In the genomic region with DNA sequence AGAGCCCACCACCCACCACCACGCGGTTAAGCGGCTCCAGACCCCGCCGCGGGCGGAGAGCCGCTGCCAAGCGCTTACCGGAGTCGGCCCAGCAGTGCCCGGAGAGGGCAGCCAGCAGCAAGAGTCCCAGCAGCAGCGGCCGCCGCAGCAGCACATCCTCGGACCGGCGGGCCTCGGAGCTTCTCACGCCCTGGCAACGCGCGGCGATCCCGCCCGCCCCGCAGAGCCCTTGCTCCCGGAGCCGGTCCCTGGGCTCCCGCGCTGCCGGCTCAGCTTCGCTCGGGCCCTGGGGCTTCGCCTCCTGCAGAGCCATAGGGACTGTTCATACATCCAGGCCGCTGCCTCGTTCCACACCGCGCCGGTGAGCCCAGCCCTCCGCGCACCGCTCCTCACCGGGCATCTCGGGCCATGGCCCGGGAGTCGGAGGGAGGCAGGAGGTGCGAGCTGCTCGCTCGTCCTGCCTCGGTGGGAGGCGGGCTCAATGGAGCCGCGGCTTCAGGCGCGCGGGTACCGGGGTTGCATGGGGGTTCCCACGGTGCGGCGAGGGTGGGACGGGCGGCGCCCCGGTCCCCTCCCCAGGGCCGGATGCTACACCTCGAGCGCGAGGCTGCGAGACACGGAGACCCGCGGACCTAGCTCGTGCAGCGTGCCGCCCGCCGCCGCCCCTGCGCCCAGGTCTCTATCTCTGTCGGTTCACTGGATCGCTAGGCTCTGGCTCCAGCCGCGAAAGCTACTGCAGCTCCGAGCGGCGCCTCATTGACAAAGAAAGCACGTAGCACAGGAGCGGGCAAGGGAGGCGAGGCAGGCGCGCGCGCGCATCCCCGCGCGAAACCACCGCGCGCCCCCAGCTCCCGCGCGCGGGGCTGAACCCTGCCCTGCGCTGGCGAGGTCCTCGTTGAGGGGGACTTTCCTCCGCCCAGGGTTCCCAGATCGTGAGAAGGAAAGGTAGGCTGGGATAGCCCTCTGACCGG, we compare ENCODE assay signal across 8 mouse cellular contexts. TPM values are rescaled to one million over a fixed set of nuclear protein-coding genes. Genes with fewer than 3 reads are reported as not detected.
A peak's percentile ranks its signal among the peaks of the same experiment; 100 is the strongest.
DNase-seq lines count a peak whose midpoint lies in the region; ATAC-seq and TF ChIP-seq lines count a peak whose summit lies in the region.

No protein-coding gene starts in this region.

- H3K4me2 ChIP-seq in heart, embryonic 15.5 days, result peak overlapping the region; percentile 100
- peak overlapping the region; percentile 99 for H3K4me2 ChIP-seq in stomach, embryonic 15.5 days

- H3K27me3 ChIP-seq in E14TG2a.4 (ENCODE audit: insufficient read depth, low read length) (peaks cover 84% of the 10 kb centered on the region), Patski (peaks cover 22% of the 10 kb centered on the region)
- H3K27me3 ChIP-seq in heart, embryonic 15.5 days, result peaks cover 75% of the 10 kb centered on the region
- peaks cover 40% of the 10 kb centered on the region for H3K27me3 ChIP-seq in stomach, embryonic 15.5 days (replicated peaks)

- ATAC-seq in Patski, result peak; percentile 21
- peak; percentile 25; the same call in 1 of the 2 replicates for ATAC-seq in common myeloid progenitor, adult 5-6 weeks (replicated peaks; ENCODE audit: low read depth, poor library complexity, severe bottlenecking)
- ATAC-seq in heart, embryonic 15.5 days (replicated peaks; ENCODE audit: insufficient number of reproducible peaks, insufficient read depth, low FRiP score, low read depth), result peak; percentile 64; the same call in 1 of the 2 replicates
- peak; percentile 61; the same call in 1 of the 2 replicates for ATAC-seq in stomach, embryonic 15.5 days (ENCODE audit: insufficient read depth, low FRiP score, low read depth)

- WGBS in heart, embryonic 15.5 days, result under 1% methylated on average over 107 of the region's 111 CpGs
- WGBS in stomach, embryonic 15.5 days, result under 1% methylated on average over 106 of the region's 111 CpGs

- H3K9ac ChIP-seq in heart, embryonic 15.5 days, result peak overlapping the region; percentile 62
- H3K9ac ChIP-seq in stomach, embryonic 15.5 days, result peak overlapping the region; percentile 16; the same call in 1 of the 2 replicates

- H3K36me3 ChIP-seq in E14TG2a.4 (ENCODE audit: insufficient read depth, low read length), result no peaks in the 10 kb centered on the region
- no peaks in the 10 kb centered on the region for H3K36me3 ChIP-seq in heart, embryonic 15.5 days
- H3K36me3 ChIP-seq in stomach, embryonic 15.5 days, result no peaks in the 10 kb centered on the region

- no peaks in the 10 kb centered on the region for H3K9me3 ChIP-seq in E14TG2a.4 (ENCODE audit: low read length)
- H3K9me3 ChIP-seq in heart, embryonic 15.5 days (replicated peaks), result no peaks in the 10 kb centered on the region
- no peaks in the 10 kb centered on the region for H3K9me3 ChIP-seq in stomach, embryonic 15.5 days

- H3K4me1 ChIP-seq in E14TG2a.4 (replicated peaks; ENCODE audit: low read depth, low read length), result peaks cover 11% of the 10 kb centered on the region
- peaks cover 16% of the 10 kb centered on the region for H3K4me1 ChIP-seq in heart, embryonic 15.5 days (replicated peaks)
- 0 out of 2 replicates have a peak, but pooled peaks cover 7% of the 10 kb centered on the region for H3K4me1 ChIP-seq in stomach, embryonic 15.5 days

- no peak for TF ChIP-seq CTCF in E14TG2a.4 (conservative IDR thresholded peaks at IDR 0.05; ENCODE audit: low read length)
- no peak for TF ChIP-seq CTCF in Patski (IDR thresholded peaks at IDR 0.05)
- TF ChIP-seq CTCF in layer of hippocampus, adult 2 months (conservative IDR thresholded peaks at IDR 0.05), result no peak

- DNase-seq in Patski (ENCODE audit: low read depth, low spot score), result no peak
- DNase-seq in layer of hippocampus, adult 2 months (ENCODE audit: low spot score in 2 of 2), result peak; percentile 44 to 60
- peak; percentile 52 for DNase-seq in mesoderm, embryonic 11.5 days (ENCODE audit: low read depth, low spot score)
- no peak for DNase-seq in natural killer cell, adult 2 months (ENCODE audit: low spot score in 2 of 2)

- peak overlapping the region; percentile 82 for H3K4me3 ChIP-seq in E14TG2a.4 (replicated peaks; ENCODE audit: low read length)
- H3K4me3 ChIP-seq in heart, embryonic 15.5 days, result peak overlapping the region; percentile 69
- peak overlapping the region; percentile 67 for H3K4me3 ChIP-seq in layer of hippocampus, adult 2 months
- peak overlapping the region; percentile 55 for H3K4me3 ChIP-seq in stomach, embryonic 15.5 days (replicated peaks)

- in situ Hi-C loops in Patski (cut with MboI; ENCODE audit: low pct_unique_long_range_greater_than_20kb), result loop anchor here (10.0 kb wide), 1 partner anchor 275 kb away; no protein-coding TSS in a partner anchor

- CTCF ChIA-PET in Patski (lab: Charles Lee), result no interaction called here

- POLR2A ChIA-PET in Patski (lab: Charles Lee), result no interaction called here

- no peak overlapping the region for H3K27ac ChIP-seq in heart, embryonic 15.5 days
- peak overlapping the region; percentile 95 for H3K27ac ChIP-seq in layer of hippocampus, adult 2 months
- no peak overlapping the region for H3K27ac ChIP-seq in stomach, embryonic 15.5 days

RNA-seq across cellular contexts. Expression of a gene that starts 0.7 kb away (rescaled TPM):
- not detected for polyA plus RNA-seq in Patski (2021)
- not detected in 2 replicates for total RNA-seq in common myeloid progenitor, adult 5-6 weeks (2017)
- polyA plus RNA-seq in heart, embryonic 15.5 days (2015; fragmentation: Nextera tagmentation; extraction: Ambion mirVana), result 0.06 and 0.44 TPM in 2 replicates
- total RNA-seq in layer of hippocampus, adult 2 months (2021), result 10 to 100 TPM; 81.2 to 87.4 TPM
- 0.14 and 0.19 TPM in 2 replicates for polyA plus RNA-seq in stomach, embryonic 15.5 days (2015; fragmentation: Nextera tagmentation; extraction: Ambion mirVana)

Comparison
In these comparisons a context has a peak if more than half of its experiments do, and no peak if none do; other contexts are left out.
1. DNase-seq: peak in layer of hippocampus, adult 2 months (2 of 2) and mesoderm, embryonic 11.5 days (single experiment); none in Patski (single experiment) and natural killer cell, adult 2 months (0 of 2).
2. Peak in every context shown above with its lines, with median percentiles within 50 percentile points of each other: H3K4me3 ChIP-seq and ATAC-seq.